Mouse (Mus musculus) midbrain, embryonic 13.5 days (tissue): ENCODE results near the gene Car3. TPM values are rescaled to one million over a fixed set of nuclear protein-coding genes. Genes with fewer than 3 reads are reported as not detected.
A peak's percentile ranks its signal among the peaks of the same experiment; 100 is the strongest.

Experiments used
- ATAC-seq: fragments of 200-750 bp; cut with Nextera tagmentation; 2 replicates; pipeline ENCODE4 v1.8.0; 2017; ENCODE audit warnings: mild to moderate bottlenecking, moderate TSS enrichment, moderate library complexity
- H3K27ac ChIP-seq: fragments of 300-500 bp; sonication (generic); 2 replicates; pipeline ENCODE4 v1.5.1; 2015; ENCODE audit warnings: inconsistent platforms, mild to moderate bottlenecking, moderate library complexity
- H3K27me3 ChIP-seq: fragments of 300-500 bp; sonication (generic); 2 replicates; pipeline ENCODE4 v1.6.1; 2015; ENCODE audit warnings: mild to moderate bottlenecking, inconsistent platforms
- H3K36me3 ChIP-seq: fragments of 300-500 bp; sonication (generic); 2 replicates; pipeline ENCODE4 v1.6.1; 2015; ENCODE audit warnings: mild to moderate bottlenecking, inconsistent platforms
- H3K4me1 ChIP-seq: fragments of 300-500 bp; sonication (generic); replicated peaks from 2 replicates; pipeline ENCODE4 v1.6.1; 2015; ENCODE audit warnings: inconsistent platforms
- H3K4me2 ChIP-seq: fragments of 300-500 bp; sonication (generic); replicated peaks from 2 replicates; pipeline ENCODE4 v1.6.1; 2015; ENCODE audit warnings: moderate library complexity, mild to moderate bottlenecking, inconsistent platforms
- H3K4me3 ChIP-seq: fragments of 300-500 bp; sonication (generic); replicated peaks from 2 replicates; pipeline ENCODE4 v1.5.1; 2015; ENCODE audit warnings: mild to moderate bottlenecking, inconsistent platforms
- H3K9ac ChIP-seq: fragments of 300-500 bp; sonication (generic); replicated peaks from 2 replicates; pipeline ENCODE4 v1.6.1; 2015; ENCODE audit warnings: mild to moderate bottlenecking, inconsistent platforms
- H3K9me3 ChIP-seq: fragments of 300-500 bp; sonication (generic); 2 replicates; pipeline ENCODE4 v1.6.1; 2016; ENCODE audit warnings: mild to moderate bottlenecking, inconsistent platforms
- WGBS: fragments of 180-500 bp; shearing (Covaris S2); methylation state at CpG from one replicate; pipeline ENCODE4 v1.1.7; 2015; 5-methylcytosine and 5-hydroxymethylcytosine counted together
- polyA plus RNA-seq: library from polyadenylated mRNA; unstranded; fragments of >200 nt; fragmentation: Nextera tagmentation; extraction: Ambion mirVana; gene quantifications from 2 replicates; pipeline ENCODE4 v1.2.1, GENCODE M21; 2015

Car3 gene
- polyA plus RNA-seq, 1 experiment from 2014 or later: 1.5 TPM

DNA sequence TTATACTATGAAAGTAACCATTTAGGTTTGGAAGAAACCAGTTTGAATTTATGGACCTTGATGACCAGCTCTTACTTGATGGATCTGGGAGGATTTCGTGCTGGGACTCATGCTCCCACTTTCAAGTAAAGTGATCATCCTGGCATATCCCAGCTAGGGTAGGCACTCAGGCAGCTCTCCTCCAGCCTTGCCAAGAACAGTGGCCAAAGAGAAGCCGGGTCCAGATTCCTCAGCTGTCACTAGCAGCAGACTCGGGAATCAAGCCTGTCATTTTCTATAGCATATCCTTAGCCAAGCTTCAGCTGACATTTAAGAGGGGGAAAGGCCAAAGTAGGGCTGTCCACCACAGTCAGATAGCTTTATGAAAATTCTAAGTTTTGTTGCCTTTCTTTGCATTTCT, 3.0 kb upstream of the Car3 start:
- H3K4me1 ChIP-seq: peaks cover 17% of the 10 kb centered on the region

DNA sequence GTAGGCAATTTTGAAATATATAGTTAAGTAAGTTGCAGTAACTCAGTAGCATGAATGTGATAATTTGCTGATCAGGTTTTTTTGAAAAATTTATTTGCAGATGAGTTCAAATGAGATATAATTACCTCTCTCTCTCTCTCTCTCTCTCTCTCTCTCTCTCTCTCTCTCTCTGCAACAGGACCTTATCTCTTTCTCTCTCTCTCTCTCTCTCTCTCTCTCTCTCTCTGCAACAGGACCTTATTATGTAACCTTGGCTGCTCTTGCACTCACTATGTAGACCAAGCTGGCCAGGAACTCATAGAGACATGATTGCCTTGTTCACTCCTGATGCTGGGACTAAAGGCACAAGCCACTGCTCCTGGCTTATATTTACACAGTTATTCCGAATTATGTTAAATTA, 2.1 kb upstream of the Car3 start:
- no peaks in the 10 kb centered on the region for H3K36me3 ChIP-seq
- H3K9ac ChIP-seq: no peak overlapping the region
- no peak for ATAC-seq
- peaks cover 17% of the 10 kb centered on the region for H3K4me1 ChIP-seq
- H3K4me2 ChIP-seq: no peak overlapping the region
- no peaks in the 10 kb centered on the region for H3K27me3 ChIP-seq
- H3K4me3 ChIP-seq: no peak overlapping the region
- H3K9me3 ChIP-seq: no peaks in the 10 kb centered on the region
- no peak overlapping the region for H3K27ac ChIP-seq
- WGBS: 85% methylated on average over 1 of the region's 1 CpGs

More for the DNA sequence above, 3.0 kb upstream of the Car3 start:
- Histone ChIP-seq H3K27ac (no peak overlapping the region), H3K36me3 (no peaks in the 10 kb centered on the region), H3K9ac (no peak overlapping the region), H3K9me3 (no peaks in the 10 kb centered on the region), H3K27me3 (no peaks in the 10 kb centered on the region), H3K4me3 (no peak overlapping the region), H3K4me2 (no peak overlapping the region)
- WGBS: 82% methylated on average over 3 of the region's 3 CpGs
- ATAC-seq: no peak

DNA sequence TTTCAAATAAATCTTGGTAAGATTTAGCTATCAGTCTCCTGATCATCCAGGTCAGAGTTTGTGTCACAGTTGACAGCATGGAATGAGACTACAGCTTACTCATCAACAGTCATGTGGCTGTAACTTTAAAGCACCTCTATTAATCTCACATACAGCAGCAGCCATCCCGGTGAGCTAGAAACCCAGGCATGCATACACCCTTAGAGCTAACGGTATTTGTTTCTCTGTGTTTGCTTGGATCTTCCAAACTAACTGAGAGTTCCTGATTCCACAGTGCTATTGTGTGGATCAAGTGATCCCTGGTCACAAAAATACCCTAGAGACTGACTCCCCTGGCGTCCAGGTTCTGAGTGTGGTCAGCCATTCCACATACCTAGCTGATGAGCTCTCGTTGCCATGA, 1.5 kb upstream of the Car3 start:
- ATAC-seq: no peak
- Histone ChIP-seq H3K4me3 (0 out of 2 replicates have a peak overlapping the region, but pooled peaks have one; percentile 17), H3K27me3 (no peaks in the 10 kb centered on the region)

DNA sequence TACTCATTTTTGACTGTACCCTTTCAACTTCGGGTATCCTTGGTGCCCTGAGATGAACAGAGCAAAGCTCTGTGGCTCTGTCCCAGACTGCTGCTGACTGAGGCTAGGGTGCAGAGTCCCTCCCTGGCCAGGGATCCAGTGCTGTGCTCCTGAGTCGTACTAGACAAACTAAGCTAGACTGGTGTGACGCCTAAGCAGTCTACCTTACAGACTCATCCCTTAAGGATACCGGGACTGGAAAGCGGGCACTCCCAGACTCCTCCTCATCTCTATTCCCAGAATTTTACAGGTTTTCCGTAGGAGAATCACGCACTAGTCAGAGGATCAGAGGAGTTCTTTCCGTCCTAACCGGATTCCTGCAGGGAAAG, 674 bp upstream of the Car3 start:
- Histone ChIP-seq H3K27me3 (no peaks in the 10 kb centered on the region), H3K9me3 (no peaks in the 10 kb centered on the region), H3K4me1 (peaks cover 17% of the 10 kb centered on the region), H3K4me3 (peak overlapping the region; percentile 50), H3K27ac (peak overlapping the region; percentile 39; the same call in 1 of the 2 replicates), H3K9ac (peak overlapping the region; percentile 65), H3K4me2 (peak overlapping the region; percentile 86), H3K36me3 (no peaks in the 10 kb centered on the region)
- peak; percentile 94 for ATAC-seq
- under 1% methylated on average over 9 of the region's 9 CpGs for WGBS

More for the DNA sequence above, 1.5 kb upstream of the Car3 start:
- Histone ChIP-seq H3K9me3 (no peaks in the 10 kb centered on the region), H3K36me3 (no peaks in the 10 kb centered on the region), H3K4me2 (peak overlapping the region; percentile 86), H3K4me1 (peaks cover 17% of the 10 kb centered on the region), H3K27ac (no peak overlapping the region), H3K9ac (no peak overlapping the region)
- 11% methylated on average over 4 of the region's 4 CpGs for WGBS

DNA sequence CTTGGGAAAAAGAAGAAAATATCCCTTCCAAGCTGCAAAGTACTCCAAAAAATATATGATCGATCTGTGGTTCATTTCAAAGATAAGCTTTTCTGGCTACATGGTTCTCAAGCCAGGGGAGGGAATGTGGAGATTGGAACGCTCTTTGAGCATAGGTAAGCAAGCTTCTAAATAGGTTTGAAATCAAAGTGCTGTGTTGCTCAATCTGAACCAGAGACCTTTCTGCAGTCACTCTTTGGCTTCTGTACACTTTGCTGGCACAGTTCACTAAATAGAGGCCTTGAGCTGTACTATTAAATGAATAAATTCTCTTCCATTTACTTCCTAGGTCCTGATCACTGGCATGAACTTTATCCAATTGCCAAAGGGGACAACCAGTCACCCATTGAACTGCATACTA, 610 bp downstream of the Car3 start:
- 98% methylated on average over 2 of the region's 2 CpGs for WGBS
- Histone ChIP-seq H3K27me3 (peaks cover 2% of the 10 kb centered on the region; the same call in 1 of the 2 replicates), H3K9ac (no peak overlapping the region), H3K27ac (no peak overlapping the region), H3K36me3 (no peaks in the 10 kb centered on the region), H3K4me2 (no peak overlapping the region), H3K4me3 (no peak overlapping the region), H3K9me3 (no peaks in the 10 kb centered on the region), H3K4me1 (peaks cover 17% of the 10 kb centered on the region)
- ATAC-seq: no peak

DNA sequence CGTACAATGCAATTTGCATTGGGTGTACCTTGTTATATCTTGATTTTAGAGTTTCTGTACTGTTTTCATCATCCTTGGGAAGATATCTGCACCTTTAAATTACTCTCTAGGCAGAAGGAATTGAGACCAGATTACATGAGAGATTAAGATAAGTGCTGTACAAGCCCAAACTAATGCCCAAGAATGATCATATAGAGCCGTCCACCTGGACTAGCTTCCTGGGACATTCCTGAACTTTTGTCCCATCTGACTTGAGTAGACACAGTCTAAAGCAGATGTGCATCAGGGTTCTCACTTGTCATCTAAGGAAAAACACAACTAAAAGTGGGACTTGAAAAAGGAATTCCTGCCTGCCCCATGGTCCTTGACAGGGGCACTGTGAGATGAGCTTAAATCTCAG, 2.6 kb downstream of the Car3 start:
- WGBS: 56% methylated on average over 2 of the region's 2 CpGs

DNA sequence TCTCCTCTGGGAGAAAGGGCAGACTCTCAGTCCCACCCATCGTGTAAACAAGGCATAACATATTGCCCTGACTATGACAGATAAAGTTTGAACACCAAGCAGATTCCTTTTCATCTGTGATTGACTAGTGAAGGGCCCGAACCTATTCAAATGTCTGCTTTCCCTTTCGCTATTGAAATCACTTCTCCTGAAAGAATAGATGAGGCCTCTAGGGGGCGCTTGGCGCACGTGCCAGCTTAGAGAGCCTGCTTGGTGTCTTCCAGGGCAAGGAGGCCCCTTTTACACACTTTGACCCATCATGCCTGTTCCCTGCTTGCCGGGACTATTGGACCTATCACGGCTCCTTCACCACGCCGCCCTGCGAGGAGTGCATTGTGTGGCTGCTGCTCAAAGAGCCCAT, 6.5 kb downstream of the Car3 start:
- no peak overlapping the region for H3K9ac ChIP-seq
- H3K9me3 ChIP-seq: no peaks in the 10 kb centered on the region
- H3K4me2 ChIP-seq: 0 out of 2 replicates have a peak overlapping the region, but pooled peaks have one; percentile 12
- 17% methylated on average over 11 of the region's 11 CpGs for WGBS
- 0 out of 2 replicates have a peak, but pooled peaks cover 2% of the 10 kb centered on the region for H3K4me1 ChIP-seq
- H3K4me3 ChIP-seq: no peak overlapping the region
- H3K36me3 ChIP-seq: no peaks in the 10 kb centered on the region
- peaks cover 4% of the 10 kb centered on the region; the same call in 1 of the 2 replicates for H3K27me3 ChIP-seq
- H3K27ac ChIP-seq: no peak overlapping the region
- peak; percentile 86 for ATAC-seq

More for the DNA sequence above, 2.6 kb downstream of the Car3 start:
- no peaks in the 10 kb centered on the region for H3K36me3 ChIP-seq
- ATAC-seq: no peak
- H3K27me3 ChIP-seq: peaks cover 2% of the 10 kb centered on the region; the same call in 1 of the 2 replicates
- H3K9ac ChIP-seq: no peak overlapping the region
- H3K27ac ChIP-seq: no peak overlapping the region
- no peaks in the 10 kb centered on the region for H3K9me3 ChIP-seq
- peaks cover 19% of the 10 kb centered on the region for H3K4me1 ChIP-seq
- no peak overlapping the region for H3K4me3 ChIP-seq
- no peak overlapping the region for H3K4me2 ChIP-seq

DNA sequence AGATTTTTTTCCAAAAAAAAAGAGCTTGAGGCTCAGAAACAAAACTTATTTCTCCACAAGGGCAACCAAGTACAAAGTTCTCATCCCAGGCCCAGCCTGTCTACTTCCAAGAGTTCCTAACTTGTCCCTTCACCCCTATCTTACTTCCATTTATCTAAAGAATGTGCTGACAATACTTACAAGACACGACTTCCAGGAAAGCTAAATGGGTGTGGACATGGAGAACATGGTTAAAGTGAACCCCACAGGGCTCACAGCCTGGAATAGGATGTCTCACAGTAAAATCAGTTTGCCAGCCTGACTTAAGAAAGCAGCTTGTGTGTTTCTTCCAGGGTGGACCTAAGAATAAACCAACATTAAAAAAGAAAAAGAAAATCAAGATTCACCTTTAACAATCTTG, 7.2 kb downstream of the Car3 start:
- WGBS: 71% methylated on average over 1 of the region's 1 CpGs
- H3K4me2 ChIP-seq: no peak overlapping the region
- H3K9ac ChIP-seq: no peak overlapping the region
- ATAC-seq: no peak
- no peak overlapping the region for H3K4me3 ChIP-seq
- no peaks in the 10 kb centered on the region for H3K36me3 ChIP-seq
- no peaks in the 10 kb centered on the region for H3K9me3 ChIP-seq
- H3K27ac ChIP-seq: no peak overlapping the region
- peaks cover 4% of the 10 kb centered on the region; the same call in 1 of the 2 replicates for H3K27me3 ChIP-seq
- 0 out of 2 replicates have a peak, but pooled peaks cover 2% of the 10 kb centered on the region for H3K4me1 ChIP-seq

DNA sequence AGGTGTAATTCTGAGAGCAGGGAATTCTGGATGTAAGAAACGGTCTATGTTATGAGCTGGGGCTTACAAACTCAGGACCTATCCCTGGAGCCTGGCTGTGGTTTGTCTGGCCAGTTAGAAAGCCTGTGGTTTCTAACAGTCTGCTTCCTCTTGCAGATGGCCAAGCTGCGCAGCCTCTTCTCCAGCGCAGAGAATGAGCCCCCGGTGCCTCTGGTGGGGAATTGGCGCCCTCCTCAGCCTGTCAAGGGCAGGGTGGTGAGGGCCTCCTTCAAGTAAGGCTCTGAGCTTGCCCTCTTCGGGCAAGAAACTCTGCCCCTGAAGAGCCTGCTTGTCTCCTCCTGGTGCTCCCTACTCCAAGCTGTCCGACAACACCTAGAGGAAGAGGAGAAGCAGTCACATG, 8.1 kb downstream of the Car3 start:
- Histone ChIP-seq H3K9me3 (no peaks in the 10 kb centered on the region), H3K27ac (no peak overlapping the region), H3K4me1 (0 out of 2 replicates have a peak, but pooled peaks cover 2% of the 10 kb centered on the region), H3K9ac (no peak overlapping the region), H3K4me3 (no peak overlapping the region), H3K4me2 (no peak overlapping the region), H3K36me3 (no peaks in the 10 kb centered on the region), H3K27me3 (peaks cover 4% of the 10 kb centered on the region; the same call in 1 of the 2 replicates)
- 52% methylated on average over 7 of the region's 7 CpGs for WGBS
- ATAC-seq: no peak

DNA sequence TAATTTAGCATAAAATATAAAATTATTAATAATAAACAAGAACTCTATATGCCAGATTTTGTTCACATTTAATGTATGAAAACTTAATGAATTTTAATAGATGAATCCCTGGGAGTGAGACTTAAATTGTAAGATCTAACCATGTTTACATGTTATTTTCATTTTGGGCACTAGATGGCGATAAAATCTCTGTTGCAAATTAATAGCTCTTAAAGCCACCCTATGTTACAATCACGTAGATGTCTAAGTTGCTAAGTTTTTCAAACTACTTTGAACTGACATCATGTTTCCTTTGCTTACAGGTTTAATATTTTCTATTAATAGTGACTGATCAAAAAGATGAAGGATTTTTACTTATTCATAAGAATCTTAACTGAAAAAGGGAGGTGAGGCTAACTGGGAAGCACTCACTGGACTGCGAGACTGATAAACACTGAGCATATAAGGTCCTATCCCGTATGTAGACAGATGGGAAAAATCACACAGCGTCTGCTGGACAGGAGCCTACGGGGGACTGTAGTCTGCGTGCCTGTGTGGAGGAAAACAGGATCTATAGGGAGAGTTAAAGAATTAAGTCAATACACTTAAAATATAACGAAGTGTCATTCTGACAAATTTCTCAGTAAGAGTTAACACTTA, 11.2 kb downstream of the Car3 start:
- WGBS: 55% methylated on average over 8 of the region's 8 CpGs
- Histone ChIP-seq H3K9me3 (no peaks in the 10 kb centered on the region), H3K4me2 (no peak overlapping the region), H3K36me3 (no peaks in the 10 kb centered on the region), H3K4me3 (no peak overlapping the region), H3K27ac (no peak overlapping the region), H3K9ac (no peak overlapping the region), H3K4me1 (0 out of 2 replicates have a peak, but pooled peaks cover 2% of the 10 kb centered on the region), H3K27me3 (0 out of 2 replicates have a peak, but pooled peaks cover 3% of the 10 kb centered on the region)
- no peak for ATAC-seq

DNA sequence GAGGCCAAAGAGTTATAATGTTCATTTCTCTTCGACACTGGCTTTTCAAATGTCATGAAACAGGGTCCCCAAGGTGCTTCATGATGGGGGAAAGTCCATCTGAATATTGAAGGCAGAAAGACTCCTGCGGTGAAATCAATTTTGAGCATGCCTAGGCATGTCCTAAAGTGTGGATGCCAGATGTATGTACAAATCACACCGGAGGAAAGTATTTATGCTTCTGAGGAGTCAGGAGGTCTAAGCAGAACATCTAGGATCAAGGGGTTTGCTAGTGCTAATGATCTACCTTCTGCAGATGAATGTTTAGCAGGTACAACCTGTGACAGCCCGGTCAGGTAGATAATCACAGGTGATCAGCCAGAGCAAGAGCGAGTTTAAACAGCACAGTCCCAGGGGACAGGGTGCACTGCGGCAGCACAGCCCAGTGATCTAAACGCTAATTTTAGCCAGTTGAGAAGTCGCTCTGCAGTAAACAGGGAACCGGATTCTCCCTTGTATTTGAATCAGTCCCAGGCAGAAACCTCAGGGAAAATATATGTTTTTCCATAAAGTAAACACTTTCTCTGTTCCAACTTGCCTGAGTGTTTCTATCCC, 13.1 kb downstream of the Car3 start:
- Histone ChIP-seq H3K27me3 (0 out of 2 replicates have a peak, but pooled peaks cover 1% of the 10 kb centered on the region), H3K36me3 (no peaks in the 10 kb centered on the region), H3K9ac (no peak overlapping the region), H3K27ac (no peak overlapping the region), H3K9me3 (no peaks in the 10 kb centered on the region), H3K4me2 (no peak overlapping the region), H3K4me1 (no peaks in the 10 kb centered on the region), H3K4me3 (no peak overlapping the region)
- 82% methylated on average over 9 of the region's 9 CpGs for WGBS
- ATAC-seq: no peak

DNA sequence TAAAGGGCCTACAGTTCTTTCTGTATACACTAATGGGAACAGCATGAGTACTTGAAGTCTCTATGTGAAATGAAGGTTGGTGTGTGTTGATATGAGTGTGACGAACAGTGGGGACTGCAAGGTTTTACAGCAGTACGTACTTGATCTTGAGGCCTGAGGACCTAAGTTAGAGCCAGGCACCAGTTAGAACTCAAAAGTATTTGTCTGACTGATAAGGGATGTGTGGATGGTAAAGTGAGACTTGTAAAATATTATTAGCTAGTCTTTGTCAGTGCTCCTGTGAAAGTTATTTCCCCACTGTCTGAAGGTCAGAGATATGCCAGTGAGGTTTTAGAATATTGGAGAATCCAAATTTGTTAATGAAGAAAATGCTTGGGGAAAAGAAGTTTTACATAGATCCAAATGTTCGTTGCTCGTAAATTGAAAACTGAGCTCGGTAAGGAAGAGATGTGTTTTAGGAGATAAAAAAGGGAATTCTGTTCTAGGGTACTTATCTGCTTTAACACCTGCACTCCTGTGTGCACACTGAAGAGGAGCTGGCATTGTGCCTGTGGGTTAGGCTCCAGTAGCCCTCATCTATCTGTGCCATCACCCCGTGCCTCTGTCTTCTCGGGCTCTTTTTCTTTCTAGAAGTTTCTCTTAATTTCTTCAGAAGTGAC, 14.1 kb downstream of the Car3 start:
- WGBS: 93% methylated on average over 7 of the region's 7 CpGs

More for the DNA sequence above, 14.1 kb downstream of the Car3 start:
- H3K27ac ChIP-seq: no peak overlapping the region
- no peaks in the 10 kb centered on the region for H3K36me3 ChIP-seq
- no peak overlapping the region for H3K4me2 ChIP-seq
- no peaks in the 10 kb centered on the region for H3K9me3 ChIP-seq
- ATAC-seq: no peak
- H3K9ac ChIP-seq: no peak overlapping the region
- no peak overlapping the region for H3K4me3 ChIP-seq
- no peaks in the 10 kb centered on the region for H3K27me3 ChIP-seq
- no peaks in the 10 kb centered on the region for H3K4me1 ChIP-seq
